Mouse (Mus musculus) T-helper 17 cell (primary cell): ENCODE measurements around the gene Trim12c.
"Not testable (repeated sequence)": the region's sequence is repeated elsewhere in the genome, so short reads cannot be mapped to it uniquely, and the experiment has no call there.

Experiments
- in situ Hi-C, 2 experiments: fragments of 300-600 bp; cut with MboI, MseI; formaldehyde crosslinking; loops; 1 replicate in 1 of 2; 2 replicates in 1 of 2; pipeline ENCODE4 v1.15.1; 2025; ENCODE audit warnings: high pct_unique_total_duplicates in 2 of 2

Trim12c gene

DNA sequence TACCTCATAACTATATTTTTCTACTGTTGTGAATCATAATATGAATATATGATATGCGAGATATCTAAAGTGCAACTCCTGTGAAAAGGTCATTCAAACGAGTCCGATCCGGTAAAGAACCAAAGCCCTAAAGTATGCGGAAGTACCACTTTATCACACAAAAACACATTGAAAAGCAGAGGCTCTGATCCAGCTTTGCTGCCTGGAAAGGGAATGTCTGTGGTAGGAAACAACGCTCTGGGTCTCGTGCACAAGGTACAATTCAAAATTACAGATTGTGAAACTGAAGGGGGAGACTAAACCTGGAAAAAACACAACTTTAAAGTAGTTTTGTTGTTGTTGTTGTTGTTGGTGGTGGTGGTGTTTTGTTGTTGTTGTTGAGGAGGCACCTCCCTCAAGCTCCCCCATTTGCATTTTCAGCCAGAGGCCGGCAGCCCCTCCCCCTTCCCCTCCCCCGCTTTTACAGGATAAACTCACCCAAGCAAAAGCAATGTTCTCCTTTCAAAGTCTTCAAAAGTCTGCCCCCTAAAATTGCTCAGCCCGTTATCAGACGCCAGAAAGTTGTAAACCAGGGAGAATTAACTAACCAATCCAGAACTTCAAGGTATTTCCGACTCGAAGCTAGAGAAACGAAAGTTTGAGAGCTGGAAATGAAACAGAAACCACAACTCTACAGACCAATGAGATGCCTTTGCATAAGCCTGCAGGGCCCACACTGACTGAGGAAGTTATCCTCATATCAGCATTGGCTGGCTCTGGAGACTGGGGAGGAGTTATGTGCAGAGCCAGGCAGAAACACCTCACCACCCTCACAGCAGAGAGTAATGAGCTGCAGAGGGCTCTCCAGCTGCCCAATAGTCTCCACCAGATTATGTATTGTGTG is at the start of gene Trim12c:
Gene Trim12c, minus strand, starts transcription at position 646 of the 883 bp plus-strand sequence.
- in situ Hi-C loops = loop anchor here in 1 of 2 experiments (5.0 kb wide), 1 partner anchor 36 kb away; the partner anchor contains the start of gene Trim12a

DNA sequence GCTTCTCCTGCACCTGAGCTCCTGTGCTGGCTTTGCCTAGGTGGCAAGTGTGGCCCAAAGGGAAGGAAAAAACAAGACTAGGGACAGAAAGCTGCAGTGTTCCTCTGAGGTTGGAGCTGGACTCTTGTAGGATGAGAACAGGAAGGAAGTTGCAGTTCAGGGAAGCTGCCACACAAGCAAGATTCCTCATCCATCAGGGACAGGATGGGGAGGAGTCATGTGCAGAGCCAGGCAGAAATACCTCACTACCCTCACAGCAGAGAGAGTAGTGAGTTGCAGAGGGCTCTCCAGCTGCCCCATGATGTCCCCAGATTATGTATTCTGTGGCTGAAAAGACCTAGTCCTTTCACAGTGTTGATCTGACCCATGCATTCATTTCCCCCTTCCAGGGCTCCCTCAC is 48.0 kb upstream of the Trim12c start:
- in situ Hi-C loops = no loop called here

DNA sequence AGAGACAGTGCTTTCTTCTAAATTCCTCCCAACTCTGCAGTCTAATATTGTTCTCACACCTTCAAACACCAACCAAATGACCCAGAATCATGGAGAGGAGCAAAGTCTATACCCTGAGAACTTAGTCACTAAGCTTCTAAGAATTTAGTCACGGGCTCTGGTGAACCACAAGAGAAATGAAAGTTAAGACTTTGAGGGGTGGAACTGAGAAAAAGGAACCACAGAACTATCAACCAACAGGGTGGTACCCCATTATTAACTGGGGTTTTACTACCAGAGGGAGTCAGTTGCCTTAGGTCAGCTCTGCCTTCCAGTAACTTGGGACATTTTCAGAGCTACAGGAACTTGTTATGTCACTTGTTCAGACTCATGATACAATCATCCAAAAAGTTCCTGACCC is 47.5 kb upstream of the Trim12c start, which contains the start of gene Trim30c:
Gene Trim30c, minus strand, starts transcription at position 140 of the 400 bp plus-strand sequence.
- in situ Hi-C loops = no loop called here

DNA sequence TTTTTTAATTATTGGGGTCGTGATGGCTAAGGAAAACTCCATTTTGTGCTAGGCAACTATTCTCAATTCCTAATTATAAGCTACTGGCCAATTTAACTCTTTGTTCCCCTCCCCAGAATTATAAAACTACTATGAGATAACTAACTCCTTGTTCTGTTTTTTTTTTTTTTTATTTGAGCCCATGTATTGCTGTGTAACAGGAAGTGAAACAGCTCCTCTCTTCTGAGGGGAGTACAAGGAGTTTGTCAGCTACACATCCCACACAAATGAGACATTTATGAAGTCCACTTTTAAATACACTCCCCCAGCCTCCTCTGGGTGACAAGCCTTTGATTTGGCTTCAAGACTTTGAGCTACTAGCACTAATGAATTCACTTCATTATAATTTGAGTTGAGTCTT is 45.3 kb upstream of the Trim12c start:
- in situ Hi-C loops = no loop called here

DNA sequence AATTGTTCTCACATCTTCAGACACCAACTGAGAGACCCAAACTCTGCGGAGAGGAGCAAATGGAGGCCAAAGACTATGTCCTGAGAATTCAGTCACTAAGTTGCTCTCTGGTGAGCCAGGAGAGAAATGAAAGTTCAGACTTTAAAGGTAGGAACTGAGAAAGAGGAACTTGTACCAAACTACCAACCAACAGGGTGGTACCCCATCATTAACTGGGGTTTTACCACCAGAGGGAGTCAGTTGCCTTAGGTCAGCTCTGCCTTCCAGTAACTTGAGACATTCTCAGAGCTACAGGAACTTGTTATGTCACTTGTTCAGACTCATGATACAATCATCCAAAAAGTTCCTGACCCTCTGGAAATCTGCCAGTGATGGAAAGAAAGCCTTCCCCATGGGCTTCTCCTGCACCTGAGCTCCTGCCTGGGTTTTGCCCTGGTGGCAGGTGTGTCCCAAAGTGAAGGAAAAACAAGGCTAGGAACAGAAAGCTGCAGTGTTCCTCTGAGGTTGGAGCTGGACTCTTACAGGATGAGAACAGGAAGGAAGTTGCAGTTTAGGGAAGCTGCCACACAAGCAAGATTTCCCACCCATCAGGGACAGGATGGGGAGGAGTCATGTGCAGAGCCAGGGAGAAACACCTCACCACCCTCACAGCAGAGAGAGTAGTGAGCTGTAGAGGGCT is 16.7 kb upstream of the Trim12c start, which contains the start of gene Trim30b:
Gene Trim30b, minus strand, starts transcription at position 149 of the 679 bp plus-strand sequence.
- in situ Hi-C loops = loop anchor here (5.0 to 10.0 kb wide), 2 partner anchors 232 to 235 kb away; partner anchors contain the start of gene Olfr655 (in 2 of the 2)

GRCm38 (mm10) chr7:104366339-104366738 is 13.2 kb upstream of the Trim12c start:
- in situ Hi-C loops = loop anchor here in 1 of 2 experiments (5.0 kb wide), 1 partner anchor 236 kb away; the partner anchor contains the start of gene Olfr655

- in situ Hi-C loops = loop anchor here in 1 of 2 experiments (5.0 kb wide), 1 partner anchor 36 kb away; the partner anchor contains the start of gene Trim12a
Measured at GRCm38 (mm10) chr7:104353600-104353967, 422 bp upstream of the Trim12c start.

DNA sequence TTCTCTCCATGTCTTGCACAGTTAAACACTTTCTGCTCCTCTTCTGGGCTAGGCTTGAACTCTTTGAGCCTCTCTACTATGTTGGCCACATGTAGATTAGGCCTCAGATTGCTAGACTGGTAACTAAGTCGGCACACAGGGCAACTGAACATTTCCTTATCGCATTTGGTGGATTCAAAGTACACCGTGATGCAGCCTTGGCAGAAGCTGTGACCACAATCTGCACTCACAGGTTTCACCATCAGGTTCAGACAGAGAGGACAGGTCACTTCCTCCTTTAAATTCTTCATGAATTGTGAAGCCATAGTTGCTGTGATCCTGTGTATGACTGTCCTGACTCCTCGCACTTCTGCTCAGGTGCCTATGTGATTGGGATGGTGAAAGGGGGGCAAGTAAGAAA is 5.1 kb downstream of the Trim12c start:
- in situ Hi-C loops = not testable (repeated sequence)

- in situ Hi-C loops = not testable (repeated sequence)
Measured at GRCm38 (mm10) chr7:104340744-104341143, 12.4 kb downstream of the Trim12c start.

DNA sequence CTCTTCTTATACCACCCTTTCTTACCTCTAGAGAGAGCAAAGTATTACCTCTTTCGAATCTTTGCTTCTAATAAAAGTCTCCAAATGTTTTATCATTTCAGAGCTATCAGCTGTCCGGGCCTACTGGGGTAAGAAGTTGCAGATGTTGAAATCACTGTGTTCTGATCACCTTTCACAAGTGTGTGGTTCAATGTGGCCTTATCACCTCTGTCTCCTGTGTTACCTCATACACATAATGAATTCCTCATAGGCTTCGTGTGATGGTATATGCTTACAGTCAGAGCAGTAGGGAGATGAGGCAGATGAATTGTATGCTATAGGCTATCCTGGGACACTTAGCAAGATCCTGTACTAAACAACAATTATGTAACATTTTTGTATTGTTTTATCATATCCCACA is 17.6 kb downstream of the Trim12c start:
- in situ Hi-C loops = loop anchor here in 1 of 2 experiments (5.0 kb wide), 1 partner anchor 73 kb away; no protein-coding TSS in a partner anchor

DNA sequence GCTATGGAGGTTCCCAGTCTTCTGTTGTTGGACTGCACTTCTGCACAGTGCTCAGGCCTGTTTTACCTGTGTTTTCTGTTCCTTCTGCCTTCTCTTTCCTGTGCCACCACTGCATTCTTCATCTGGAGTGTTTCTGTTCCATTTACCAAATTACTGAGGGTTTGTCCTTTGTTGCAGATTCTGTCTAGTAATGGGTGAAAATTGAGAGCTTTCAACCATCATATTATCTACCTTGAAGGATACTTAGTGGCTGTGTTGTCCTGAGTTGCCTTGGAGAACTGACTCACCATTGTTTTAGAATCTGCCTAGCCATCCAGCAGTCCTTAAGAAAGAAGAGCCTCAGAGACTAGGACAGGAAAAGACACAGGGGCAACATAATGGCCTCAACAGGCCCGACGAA is 24.0 kb downstream of the Trim12c start, which contains the start of gene Trim34b:
Gene Trim34b, plus strand, starts transcription at position 301 of the 400 bp plus-strand sequence.
- in situ Hi-C loops = not testable (repeated sequence)

GRCm38 (mm10) chr7:104322028-104322427 is 31.1 kb downstream of the Trim12c start:
- in situ Hi-C loops = no loop called here

GRCm38 (mm10) chr7:104315369-104316080 is 37.6 kb downstream of the Trim12c start, which contains the start of gene Trim12a:
TSS of gene Trim12a (minus strand) at chr7:104315466.
- in situ Hi-C loops = loop anchor here (5.0 kb wide), 2 partner anchors 37 to 42 kb away; partner anchors contain the start of gene Trim12c (in 1 of the 2)

GRCm38 (mm10) chr7:104314796-104315353 is 38.3 kb downstream of the Trim12c start:
- in situ Hi-C loops = loop anchor here (5.0 kb wide), 2 partner anchors 37 to 42 kb away; partner anchors contain the start of gene Trim12c (in 1 of the 2)

DNA sequence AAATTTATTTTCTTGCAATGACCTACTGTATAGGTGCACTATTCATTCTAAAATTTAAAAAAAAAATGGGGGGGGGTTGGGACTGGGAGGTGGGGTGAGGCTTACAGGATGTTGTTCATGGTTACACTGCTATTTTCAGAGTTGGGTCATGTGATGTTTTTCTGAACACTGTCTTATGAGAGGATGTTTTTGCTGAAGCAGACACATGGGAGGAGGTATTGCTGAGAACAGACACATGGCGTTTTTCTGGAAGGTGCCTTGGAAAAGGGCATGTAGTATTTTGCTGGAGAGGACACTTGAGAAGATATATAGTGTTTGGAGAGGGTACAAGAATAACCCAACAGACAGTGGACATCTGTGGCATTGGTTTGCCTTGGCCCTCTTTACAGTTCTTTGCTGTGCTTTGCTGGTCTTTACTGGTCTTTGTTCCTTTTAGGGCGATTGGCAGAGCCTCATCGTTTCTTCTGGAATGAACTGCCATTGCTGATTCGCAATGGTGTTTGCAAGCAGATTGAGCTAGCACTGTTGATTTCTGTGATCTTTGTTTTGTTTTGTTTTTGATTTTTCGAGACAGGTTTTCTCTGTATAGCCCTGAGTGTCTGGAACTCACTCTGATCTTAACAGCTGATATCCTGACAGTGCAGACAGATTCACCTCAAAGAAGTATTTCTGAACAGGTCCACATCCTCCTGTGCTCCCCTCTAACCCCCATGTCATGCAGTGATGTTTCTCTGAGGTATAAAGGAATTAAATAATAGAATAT is 61.3 kb downstream of the Trim12c start:
- in situ Hi-C loops = loop anchor here in 1 of 2 experiments (10.0 kb wide), 1 partner anchor 573 kb away; no protein-coding TSS in a partner anchor

DNA sequence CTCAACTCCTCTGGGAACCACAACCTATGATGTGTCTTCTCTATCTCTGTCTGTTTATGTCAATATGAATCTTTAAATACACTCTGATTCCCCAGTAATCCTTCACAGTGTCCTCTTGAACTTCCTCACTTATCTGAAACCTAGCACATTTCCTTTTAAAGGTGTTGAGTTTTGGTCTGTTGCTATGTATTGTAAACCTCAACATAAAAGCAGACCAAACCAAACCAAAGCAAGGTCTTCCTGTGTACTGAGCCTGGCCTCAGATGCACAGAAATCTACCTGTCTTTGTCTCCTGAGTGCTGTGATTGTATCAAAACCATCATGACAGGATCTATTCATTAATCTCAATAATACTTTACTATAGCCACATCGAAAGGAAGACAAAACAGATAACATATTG is 62.5 kb downstream of the Trim12c start:
- in situ Hi-C loops = loop anchor here in 1 of 2 experiments (10.0 kb wide), 1 partner anchor 574 kb away; no protein-coding TSS in a partner anchor
